Mouse (Mus musculus): ENCODE results near the gene Ggcx. TPM values are rescaled to one million over a fixed set of nuclear protein-coding genes. Genes with fewer than 3 reads are reported as not detected.
A peak's percentile ranks its signal among the peaks of the same experiment; 100 is the strongest.
"Not testable (repeated sequence)": the region's sequence is repeated elsewhere in the genome, so short reads cannot be mapped to it uniquely, and the experiment has no call there.

Gene Ggcx
- polyA plus RNA-seq, 1 experiment from 2014 or later, result 28.6 TPM

DNA sequence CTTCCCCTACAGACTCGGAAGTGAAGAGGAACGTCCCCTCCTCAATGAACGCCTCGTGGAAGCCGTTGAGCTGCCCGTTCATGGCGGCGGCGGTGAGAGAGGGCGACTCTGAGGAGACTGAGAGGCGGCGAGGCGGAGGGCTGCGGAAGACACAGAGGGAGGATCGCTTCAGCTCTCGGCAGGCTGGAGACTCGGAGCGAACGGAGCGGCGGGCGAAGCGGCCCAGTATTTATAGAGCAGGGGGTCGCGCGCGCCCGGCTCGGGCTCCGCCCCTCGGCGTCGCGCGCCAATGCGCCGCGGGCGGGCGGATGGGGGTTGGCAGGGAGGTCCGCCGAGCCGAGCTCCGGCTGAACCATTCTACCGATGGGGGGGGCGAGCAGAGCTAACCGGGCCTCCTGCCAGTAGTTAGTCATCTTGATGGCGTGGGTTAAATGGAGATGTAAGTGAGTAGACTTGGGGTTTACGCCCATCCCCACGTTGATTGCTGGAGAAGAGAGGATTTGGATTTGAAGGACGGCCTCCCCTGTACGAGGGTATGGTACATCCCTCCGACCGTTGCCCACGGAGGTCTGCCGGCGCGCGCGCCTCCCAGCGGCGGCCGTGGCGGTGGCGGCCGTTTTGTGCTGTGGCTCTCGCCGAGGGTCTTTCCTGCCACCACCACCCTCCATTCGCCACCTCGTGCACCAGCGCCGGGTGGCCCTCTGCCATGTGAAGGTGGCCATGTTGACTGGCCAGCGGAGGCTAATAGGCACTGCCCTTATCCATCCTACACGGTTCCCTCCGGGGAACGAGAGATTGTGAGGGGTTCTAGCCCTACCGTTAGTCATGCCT is 25.5 kb downstream of the Ggcx start, which contains the start of gene Mat2a:
Gene Mat2a (minus strand): TSS at position 204 of the 831 bp plus-strand sequence.
- Histone ChIP-seq H3K9ac (replicated peaks; ENCODE audit: low read depth) (peak within 1 kb of the TSS; percentile 99), H3K4me2 (replicated peaks; ENCODE audit: low read depth, low read length) (peak within 1 kb of the TSS; percentile 89), H3K27ac (ENCODE audit: low read length) (peak within 1 kb of the TSS; percentile 100), H3K4me3 (ENCODE audit: low read depth, low read length) (peak within 1 kb of the TSS; percentile 98), H3K9me3 (ENCODE audit: low read length) (no peaks in the 10 kb centered on the region), H3K4me1 (ENCODE audit: insufficient read depth, low read depth, low read length) (peaks cover 13% of the 10 kb centered on the region), H3K36me3 (ENCODE audit: insufficient read depth, low read length) (peaks cover 14% of the 10 kb centered on the region), H3K27me3 (replicated peaks; ENCODE audit: insufficient read depth, low read length) (no peaks in the 10 kb centered on the region)
- peak; percentile 96 for DNase-seq (ENCODE audit: low spot score)
- ATAC-seq, result peak; percentile 92
- WGBS, result 0% methylated on average over 59 of the region's 77 CpGs
- TF ChIP-seq CTCF (IDR thresholded peaks at IDR 0.05) (peak; percentile 85), EP300 (IDR thresholded peaks at IDR 0.05) (0 out of 2 replicates have a peak, but pooled peaks have one; percentile 3)

DNA sequence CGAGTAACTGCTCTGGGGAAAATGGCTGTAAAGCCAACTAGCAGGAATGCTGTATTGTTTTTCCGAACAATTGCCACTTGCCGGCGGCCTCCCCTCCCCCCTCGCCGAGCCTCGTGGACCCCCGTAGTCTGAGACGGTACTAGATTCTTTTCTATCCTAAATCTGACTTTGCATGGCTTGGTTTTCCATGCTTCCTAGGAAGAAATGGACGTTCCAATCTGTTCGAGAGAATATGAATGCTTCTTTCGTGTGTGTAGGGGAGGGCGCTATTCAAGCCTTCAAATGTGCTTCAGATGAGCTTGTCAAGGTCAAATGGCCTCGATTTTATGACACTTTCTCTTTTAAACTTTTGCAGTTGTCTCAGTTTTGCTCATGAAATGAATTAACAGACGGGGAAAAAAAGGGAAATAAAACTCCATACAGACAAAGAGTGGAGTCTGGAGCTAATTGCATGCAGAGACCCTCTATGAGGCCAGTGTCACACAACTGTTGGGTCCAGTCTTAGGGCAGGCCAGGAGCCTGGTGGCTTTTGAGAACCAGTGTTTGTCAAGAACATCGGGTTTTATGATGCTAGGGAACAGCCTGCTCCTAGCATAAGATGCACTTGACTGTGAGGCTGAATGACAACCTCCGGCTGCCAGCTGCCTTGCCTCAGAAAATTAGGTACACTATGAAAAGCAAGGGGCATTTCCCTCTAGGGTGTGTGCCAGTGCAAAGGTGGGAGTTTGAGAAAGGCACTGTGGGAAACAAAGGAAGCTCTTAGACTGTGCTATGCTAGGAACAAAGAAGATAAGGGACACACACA is 26.3 kb downstream of the Ggcx start:
- peak; percentile 39 for DNase-seq (ENCODE audit: low spot score)

DNA sequence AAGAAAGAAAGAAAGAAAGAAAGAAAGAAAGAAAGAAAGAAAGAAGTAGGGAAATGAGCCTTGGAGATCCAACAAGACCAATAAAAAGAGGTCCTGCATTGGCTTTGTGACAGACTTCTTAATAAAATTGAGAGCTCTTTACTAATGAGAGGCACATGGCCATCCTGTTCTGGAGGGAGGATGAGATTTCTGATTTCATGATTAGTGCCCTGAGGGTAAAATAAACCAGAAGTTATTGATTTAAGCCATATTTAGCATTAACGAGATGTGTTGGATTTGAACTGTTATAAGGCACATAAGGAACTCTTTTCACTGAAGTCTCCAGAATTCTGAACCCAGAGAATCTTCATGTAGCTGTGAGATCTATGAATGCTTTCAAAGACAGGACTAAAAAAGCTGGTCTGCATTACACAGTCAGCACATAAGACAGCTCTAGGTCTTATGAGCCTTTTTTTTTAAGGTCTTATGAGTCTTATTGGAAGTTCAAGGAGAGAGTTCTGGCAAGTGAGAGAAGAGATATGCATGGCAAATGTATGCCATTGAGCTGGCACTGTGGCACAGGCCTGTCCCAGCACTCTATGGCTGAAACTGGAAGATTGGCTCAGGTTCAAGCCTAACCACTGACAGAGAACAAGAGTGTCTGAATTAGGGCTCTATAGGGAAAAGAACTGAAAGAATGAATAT is 29.0 kb downstream of the Ggcx start:
- DNase-seq (ENCODE audit: low spot score), result no peak
- no peak overlapping the region for H3K9ac ChIP-seq (replicated peaks; ENCODE audit: low read depth)
- no peak overlapping the region for H3K4me2 ChIP-seq (replicated peaks; ENCODE audit: low read depth, low read length)
- TF ChIP-seq CTCF (IDR thresholded peaks at IDR 0.05), result no peak
- TF ChIP-seq EP300 (IDR thresholded peaks at IDR 0.05), result no peak
- H3K36me3 ChIP-seq (ENCODE audit: insufficient read depth, low read length), result no peaks in the 10 kb centered on the region
- no peak overlapping the region for H3K27ac ChIP-seq (ENCODE audit: low read length)
- no peak for ATAC-seq
- 79% methylated on average over 1 of the region's 1 CpGs for whole genome bisulfite sequencing
- H3K27me3 ChIP-seq (replicated peaks; ENCODE audit: insufficient read depth, low read length), result no peaks in the 10 kb centered on the region
- H3K4me1 ChIP-seq (ENCODE audit: insufficient read depth, low read depth, low read length), result peaks cover 10% of the 10 kb centered on the region
- H3K9me3 ChIP-seq (ENCODE audit: low read length), result no peaks in the 10 kb centered on the region
- H3K4me3 ChIP-seq (ENCODE audit: low read depth, low read length), result no peak overlapping the region

More for the DNA sequence above, 26.3 kb downstream of the Ggcx start:
- 7% methylated on average over 17 of the region's 17 CpGs for WGBS
- Histone ChIP-seq H3K4me2 (replicated peaks; ENCODE audit: low read depth, low read length) (peak overlapping the region; percentile 89), H3K9me3 (ENCODE audit: low read length) (no peaks in the 10 kb centered on the region), H3K4me3 (ENCODE audit: low read depth, low read length) (peak overlapping the region; percentile 98), H3K9ac (replicated peaks; ENCODE audit: low read depth) (peak overlapping the region; percentile 99), H3K27me3 (replicated peaks; ENCODE audit: insufficient read depth, low read length) (no peaks in the 10 kb centered on the region), H3K4me1 (ENCODE audit: insufficient read depth, low read depth, low read length) (peaks cover 13% of the 10 kb centered on the region), H3K27ac (ENCODE audit: low read length) (peak overlapping the region; percentile 100), H3K36me3 (ENCODE audit: insufficient read depth, low read length) (peaks cover 13% of the 10 kb centered on the region)
- ATAC-seq, result no peak
- TF ChIP-seq CTCF (IDR thresholded peaks at IDR 0.05) (no peak), EP300 (IDR thresholded peaks at IDR 0.05) (peak; percentile 44; the same call in 1 of the 2 replicates)

DNA sequence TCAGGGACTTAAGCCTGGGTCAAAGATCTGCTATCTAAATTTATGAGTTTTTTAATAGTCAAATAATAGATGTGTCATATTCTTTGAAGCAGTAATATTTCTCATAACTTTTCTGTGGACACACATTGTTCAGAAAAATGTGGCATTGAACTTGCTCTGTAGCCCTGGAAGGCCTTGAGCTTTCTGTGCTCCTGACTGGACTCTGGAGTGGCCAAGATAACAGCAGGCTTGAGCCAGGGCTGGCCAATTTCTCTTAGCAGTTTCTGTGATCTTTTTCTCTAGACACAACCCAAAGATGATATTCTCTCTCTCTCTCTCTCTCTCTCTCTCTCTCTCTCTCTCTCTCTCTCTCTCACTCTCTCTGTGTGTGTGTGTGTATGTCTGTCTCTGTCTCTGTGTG is 30.9 kb downstream of the Ggcx start:
- Histone ChIP-seq H3K9me3 (ENCODE audit: low read length) (no peaks in the 10 kb centered on the region), H3K4me3 (ENCODE audit: low read depth, low read length) (no peak overlapping the region), H3K4me1 (ENCODE audit: insufficient read depth, low read depth, low read length) (peaks cover 8% of the 10 kb centered on the region), H3K27ac (ENCODE audit: low read length) (no peak overlapping the region), H3K27me3 (replicated peaks; ENCODE audit: insufficient read depth, low read length) (no peaks in the 10 kb centered on the region), H3K36me3 (ENCODE audit: insufficient read depth, low read length) (no peaks in the 10 kb centered on the region), H3K9ac (replicated peaks; ENCODE audit: low read depth) (no peak overlapping the region), H3K4me2 (replicated peaks; ENCODE audit: low read depth, low read length) (no peak overlapping the region)
- DNase-seq (ENCODE audit: low spot score) (no peak), ATAC-seq (no peak)
- TF ChIP-seq CTCF (IDR thresholded peaks at IDR 0.05) (no peak), EP300 (IDR thresholded peaks at IDR 0.05) (no peak)

DNA sequence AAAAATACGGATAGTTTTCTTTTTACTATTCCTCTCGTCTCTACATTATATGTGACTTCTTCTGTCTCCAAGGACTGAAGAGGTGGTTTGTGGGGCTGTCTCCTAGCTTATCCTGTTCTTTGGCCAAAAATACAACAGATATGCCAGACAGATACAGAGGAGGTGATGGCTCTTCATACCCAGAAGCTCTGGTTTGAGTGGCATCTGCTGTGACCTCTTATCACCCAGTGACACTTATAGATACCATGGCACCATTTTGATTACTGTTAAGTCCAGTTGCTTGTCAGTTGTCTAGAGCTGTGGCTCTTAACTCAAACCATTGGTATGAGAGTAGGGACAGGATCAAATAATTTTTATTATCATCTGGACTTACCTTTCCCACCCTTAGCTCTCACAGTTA is 33.4 kb downstream of the Ggcx start:
- ATAC-seq (no peak), DNase-seq (ENCODE audit: low spot score) (no peak)
- H3K36me3 ChIP-seq (ENCODE audit: insufficient read depth, low read length), result no peaks in the 10 kb centered on the region
- WGBS, result 81% methylated on average over 2 of the region's 2 CpGs
- no peak overlapping the region for H3K4me2 ChIP-seq (replicated peaks; ENCODE audit: low read depth, low read length)
- no peak overlapping the region for H3K9ac ChIP-seq (replicated peaks; ENCODE audit: low read depth)
- H3K9me3 ChIP-seq (ENCODE audit: low read length), result no peaks in the 10 kb centered on the region
- no peak overlapping the region for H3K27ac ChIP-seq (ENCODE audit: low read length)
- TF ChIP-seq CTCF (IDR thresholded peaks at IDR 0.05) (no peak), EP300 (IDR thresholded peaks at IDR 0.05) (no peak)
- no peaks in the 10 kb centered on the region for H3K27me3 ChIP-seq (replicated peaks; ENCODE audit: insufficient read depth, low read length)
- no peaks in the 10 kb centered on the region for H3K4me1 ChIP-seq (ENCODE audit: insufficient read depth, low read depth, low read length)
- H3K4me3 ChIP-seq (ENCODE audit: low read depth, low read length), result no peak overlapping the region

DNA sequence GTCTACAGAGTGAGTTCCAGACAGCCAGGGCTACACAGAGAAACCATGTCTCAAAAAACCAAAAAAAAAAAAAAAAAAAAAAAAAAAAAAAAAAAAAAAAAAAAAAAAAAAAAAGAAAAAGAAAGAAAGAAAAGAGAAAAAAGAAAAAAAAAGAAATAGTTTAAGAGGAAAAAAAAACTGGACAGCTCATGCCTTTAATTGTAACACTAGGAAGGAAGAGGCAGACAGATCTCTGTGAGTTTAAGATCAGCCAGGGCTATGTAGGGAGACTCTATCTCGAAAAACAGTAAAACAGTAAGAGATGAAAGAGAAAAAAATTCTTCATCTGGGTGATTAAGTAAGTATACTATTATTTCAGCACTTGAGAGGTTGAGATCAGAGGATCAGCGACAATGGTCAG is 37.7 kb downstream of the Ggcx start:
- not testable (repeated sequence) for H3K36me3 ChIP-seq (ENCODE audit: insufficient read depth, low read length); H3K4me2 ChIP-seq (replicated peaks; ENCODE audit: low read depth, low read length); DNase-seq (ENCODE audit: low spot score); H3K9me3 ChIP-seq (ENCODE audit: low read length); H3K4me1 ChIP-seq (ENCODE audit: insufficient read depth, low read depth, low read length); H3K27me3 ChIP-seq (replicated peaks; ENCODE audit: insufficient read depth, low read length); ATAC-seq; H3K4me3 ChIP-seq (ENCODE audit: low read depth, low read length); H3K9ac ChIP-seq (replicated peaks; ENCODE audit: low read depth); H3K27ac ChIP-seq (ENCODE audit: low read length)
- 78% methylated on average over 2 of the region's 2 CpGs for WGBS
